Mouse (Mus musculus) splenic B cell, adult 2 months (primary cell): ENCODE measurements around the gene Rfng.
"Not testable (repeated sequence)": the region's sequence is repeated elsewhere in the genome, so short reads cannot be mapped to it uniquely, and the experiment has no call there.

Experiments used
- DNase-seq: peaks from one replicate; pipeline ENCODE4 v3.0.0-alpha.2; 2011; ENCODE audit warnings: low read depth, low spot score
- H3K27me3 ChIP-seq: 2 replicates; pipeline ENCODE4 v1.6.1; 2012; ENCODE audit warnings: mild to moderate bottlenecking, low read length, moderate library complexity, mixed read lengths; ENCODE audit not compliant: control insufficient read depth, poor library complexity, insufficient read depth, severe bottlenecking
- H3K36me3 ChIP-seq: 2 replicates; pipeline ENCODE4 v1.6.1; 2012; ENCODE audit warnings: mild to moderate bottlenecking, low read length, moderate library complexity, mixed read lengths; ENCODE audit not compliant: control insufficient read depth, poor library complexity, insufficient read depth, severe bottlenecking

The Rfng gene

GRCm38 (mm10) chr11:120796614-120796946 is 12.6 kb upstream of the Rfng start:
- H3K36me3 ChIP-seq, result peaks cover 9% of the 10 kb centered on the region
- DNase-seq, result no peak

GRCm38 (mm10) chr11:120795756-120796613 is 12.0 kb upstream of the Rfng start, which contains the start of gene Dus1l:
TSS of gene Dus1l (minus strand) at chr11:120796403.
- no peaks in the 10 kb centered on the region for H3K27me3 ChIP-seq
- peaks cover 10% of the 10 kb centered on the region for H3K36me3 ChIP-seq
- DNase-seq, result peak; percentile 97

More at GRCm38 (mm10) chr11:120796614-120796946, 12.6 kb upstream of the Rfng start:
- no peaks in the 10 kb centered on the region for H3K27me3 ChIP-seq

GRCm38 (mm10) chr11:120792652-120793051 is 8.6 kb upstream of the Rfng start:
- H3K27me3 ChIP-seq, result no peaks in the 10 kb centered on the region
- H3K36me3 ChIP-seq, result peaks cover 21% of the 10 kb centered on the region
- DNase-seq, result no peak

- no peaks in the 10 kb centered on the region for H3K27me3 ChIP-seq
- DNase-seq, result no peak
- H3K36me3 ChIP-seq, result peaks cover 24% of the 10 kb centered on the region
These were observed 5.8 kb upstream of the Rfng start for GRCm38 (mm10) chr11:120789810-120790209.

GRCm38 (mm10) chr11:120789355-120789754 is 5.3 kb upstream of the Rfng start:
- Histone ChIP-seq H3K36me3 (peaks cover 24% of the 10 kb centered on the region), H3K27me3 (no peaks in the 10 kb centered on the region)
- DNase-seq, result no peak

- H3K36me3 ChIP-seq, result peaks cover 24% of the 10 kb centered on the region
- not testable (repeated sequence) for DNase-seq, H3K27me3 ChIP-seq
These were observed 4.5 kb upstream of the Rfng start for GRCm38 (mm10) chr11:120788460-120788859.

GRCm38 (mm10) chr11:120785145-120785544 is 1.1 kb upstream of the Rfng start:
- no peak for DNase-seq
- H3K36me3 ChIP-seq, result peaks cover 7% of the 10 kb centered on the region; the same call in 1 of the 2 replicates
- no peaks in the 10 kb centered on the region for H3K27me3 ChIP-seq

- H3K36me3 ChIP-seq, result peaks cover 5% of the 10 kb centered on the region; the same call in 1 of the 2 replicates
- DNase-seq, result no peak
- H3K27me3 ChIP-seq, result no peaks in the 10 kb centered on the region
These were observed 462 bp downstream of the Rfng start for GRCm38 (mm10) chr11:120783426-120784063.

- H3K36me3 ChIP-seq, DNase-seq, H3K27me3 ChIP-seq: not testable (repeated sequence)
These were observed 2.6 kb downstream of the Rfng start for GRCm38 (mm10) chr11:120781361-120781760.

GRCm38 (mm10) chr11:120779876-120780275 is 4.1 kb downstream of the Rfng start:
- Histone ChIP-seq H3K27me3 (no peaks in the 10 kb centered on the region), H3K36me3 (0 out of 2 replicates have a peak, but pooled peaks cover 1% of the 10 kb centered on the region)
- no peak for DNase-seq

- no peaks in the 10 kb centered on the region for H3K27me3 ChIP-seq
- H3K36me3 ChIP-seq, result 0 out of 2 replicates have a peak, but pooled peaks cover 1% of the 10 kb centered on the region
- no peak for DNase-seq
These were observed 6.9 kb downstream of the Rfng start for GRCm38 (mm10) chr11:120777123-120777522.

- H3K36me3 ChIP-seq, result no peaks in the 10 kb centered on the region
- DNase-seq, result peak; percentile 93
- no peaks in the 10 kb centered on the region for H3K27me3 ChIP-seq
These were observed 8.1 kb downstream of the Rfng start for GRCm38 (mm10) chr11:120775774-120776469.

- DNase-seq, result no peak
- no peaks in the 10 kb centered on the region for H3K36me3 ChIP-seq
- no peaks in the 10 kb centered on the region for H3K27me3 ChIP-seq
These were observed 10.4 kb downstream of the Rfng start for GRCm38 (mm10) chr11:120773463-120774190.

- DNase-seq, result no peak
- no peaks in the 10 kb centered on the region for H3K36me3 ChIP-seq
- H3K27me3 ChIP-seq, result no peaks in the 10 kb centered on the region
These were observed 11.3 kb downstream of the Rfng start for GRCm38 (mm10) chr11:120772749-120773148.
